Mouse (Mus musculus): Measurements from ENCODE around the gene Ptger1. TPM values are rescaled to one million over a fixed set of nuclear protein-coding genes. Genes with fewer than 3 reads are reported as not detected.

Gene Ptger1
- polyA plus RNA-seq, 1 experiment = 0.78 TPM

DNA sequence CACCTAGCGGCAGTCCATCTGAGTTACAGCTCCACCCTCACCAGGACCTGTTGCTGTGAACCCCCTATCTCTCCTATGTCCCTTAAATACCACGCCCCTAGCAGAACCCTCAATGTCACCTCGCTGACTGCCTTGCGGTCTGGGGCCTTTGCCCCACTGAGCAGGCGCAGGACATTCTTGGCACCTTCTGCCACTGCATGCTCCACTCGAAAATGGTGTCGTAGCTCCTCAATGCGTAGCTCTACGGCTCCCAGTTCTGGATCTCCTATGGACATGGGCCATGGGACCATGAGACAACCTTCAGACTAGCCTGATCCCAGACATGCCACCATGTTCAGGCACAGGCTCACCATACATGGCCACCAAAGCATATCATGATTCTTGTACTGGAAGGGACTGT lies 18.0 kb downstream of the Ptger1 start:
- H3K79me2 ChIP-seq (ENCODE audit: control insufficient read depth, insufficient read depth) = no peaks in the 10 kb centered on the region
- no peaks in the 10 kb centered on the region for H3K27me3 ChIP-seq (ENCODE audit: control insufficient read depth, insufficient read depth, insufficient read length)
- no peak overlapping the region for H3ac ChIP-seq (ENCODE audit: control insufficient read depth, insufficient read length)
- H3K36me3 ChIP-seq (ENCODE audit: control insufficient read depth, insufficient read depth) = peaks cover 6% of the 10 kb centered on the region
- H3K4me3 ChIP-seq = no peak overlapping the region
- TF ChIP-seq POLR2AphosphoS2 (IDR thresholded peaks at IDR 0.05; ENCODE audit: insufficient read length, low read depth) (no peak), TCF3 (IDR thresholded peaks at IDR 0.05; ENCODE audit: insufficient read length, low read depth) (no peak), MYOG (IDR thresholded peaks at IDR 0.05; ENCODE audit: control insufficient read depth in 1 of 3, insufficient read depth in 1 of 3, insufficient read length in 2 of 3, low read depth in 2 of 3) (no peak), POLR2A (IDR thresholded peaks at IDR 0.05; ENCODE audit: insufficient read length, low read depth) (no peak), USF1 (IDR thresholded peaks at IDR 0.05; ENCODE audit: low read depth) (no peak), CEBPB (IDR thresholded peaks at IDR 0.05; ENCODE audit: insufficient read depth, poor library complexity, severe bottlenecking) (no peak)
- no peak overlapping the region for H3K4me2 ChIP-seq (ENCODE audit: low read depth)

DNA sequence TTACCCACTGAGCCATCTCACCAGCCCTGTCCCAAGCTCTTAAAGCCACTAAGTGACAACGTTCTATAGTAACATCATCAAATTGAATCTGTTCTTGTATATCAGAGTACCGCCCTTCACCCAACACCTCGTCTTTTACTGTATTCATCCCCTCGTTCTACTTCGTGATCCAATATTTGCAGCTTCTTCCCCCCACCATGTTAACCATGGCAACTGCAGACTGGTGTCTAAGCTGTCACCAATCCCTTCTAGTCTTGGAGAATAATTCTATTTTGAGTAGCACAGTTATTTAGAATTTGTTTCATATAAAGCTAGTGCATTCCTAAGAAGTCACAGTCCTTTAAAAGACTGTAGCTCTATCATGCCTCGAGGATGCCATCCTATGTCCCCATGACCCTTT lies 22.8 kb downstream of the Ptger1 start:
- no peak overlapping the region for H3K4me3 ChIP-seq
- TF ChIP-seq MYOD1 (IDR thresholded peaks at IDR 0.05; ENCODE audit: control insufficient read depth in 1 of 3, insufficient read length in 2 of 3, low read depth in 2 of 3) (no peak), USF1 (IDR thresholded peaks at IDR 0.05; ENCODE audit: low read depth) (no peak), POLR2A (IDR thresholded peaks at IDR 0.05; ENCODE audit: insufficient read length, low read depth) (no peak), TCF3 (IDR thresholded peaks at IDR 0.05; ENCODE audit: insufficient read length, low read depth) (no peak), REST (IDR thresholded peaks at IDR 0.05; ENCODE audit: insufficient read depth, insufficient read length) (no peak), E2F4 (IDR thresholded peaks at IDR 0.05; ENCODE audit: insufficient read depth) (no peak), SRF (IDR thresholded peaks at IDR 0.05; ENCODE audit: control insufficient read depth, insufficient read length, low read depth) (no peak), MAX (IDR thresholded peaks at IDR 0.05; ENCODE audit: low read depth) (no peak)
- no peaks in the 10 kb centered on the region for H3K79me2 ChIP-seq (ENCODE audit: control insufficient read depth, insufficient read depth)
- no peak overlapping the region for H3ac ChIP-seq (ENCODE audit: control insufficient read depth, insufficient read length)
- H3K4me2 ChIP-seq (ENCODE audit: low read depth) = no peak overlapping the region
- H3K27me3 ChIP-seq (ENCODE audit: control insufficient read depth, insufficient read depth, insufficient read length) = no peaks in the 10 kb centered on the region
- H3K36me3 ChIP-seq (ENCODE audit: control insufficient read depth, insufficient read depth) = peaks cover 14% of the 10 kb centered on the region

DNA sequence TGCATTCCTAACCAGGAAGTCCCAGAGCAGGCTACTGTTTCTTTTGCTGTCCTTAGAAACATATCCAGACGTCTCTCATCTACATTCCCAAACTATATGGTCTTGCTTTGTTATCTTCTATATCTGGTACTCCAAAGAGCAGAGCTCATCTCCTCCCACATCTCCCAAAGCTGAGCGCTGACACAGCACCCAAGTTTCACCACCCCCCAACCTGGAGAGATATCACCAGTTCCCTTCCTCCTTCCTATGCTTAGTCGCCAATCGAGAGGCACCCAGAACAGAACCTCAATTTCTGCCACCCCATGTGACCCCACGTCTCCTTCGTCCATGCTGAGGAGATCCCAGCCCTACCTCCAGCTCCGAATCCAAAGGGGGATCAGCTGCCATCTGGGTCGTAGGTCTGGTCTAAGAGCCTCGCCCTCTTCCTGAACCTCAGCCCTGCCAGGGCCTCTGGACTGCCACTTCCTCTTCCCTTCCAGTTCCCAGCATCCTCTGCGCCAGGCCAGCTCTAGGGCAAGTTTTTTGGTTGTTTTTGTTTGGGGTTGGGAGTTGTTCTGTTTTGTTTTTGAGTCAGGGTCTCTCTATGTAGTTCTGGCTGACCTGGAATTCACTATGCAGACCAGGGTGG lies 27.2 kb downstream of the Ptger1 start:
- no peaks in the 10 kb centered on the region for H3K79me2 ChIP-seq (ENCODE audit: control insufficient read depth, insufficient read depth)
- no peaks in the 10 kb centered on the region for H3K27me3 ChIP-seq (ENCODE audit: control insufficient read depth, insufficient read depth, insufficient read length)
- no peak overlapping the region for H3ac ChIP-seq (ENCODE audit: control insufficient read depth, insufficient read length)
- H3K4me3 ChIP-seq = no peak overlapping the region
- peaks cover 14% of the 10 kb centered on the region for H3K36me3 ChIP-seq (ENCODE audit: control insufficient read depth, insufficient read depth)
- no peak overlapping the region for H3K4me2 ChIP-seq (ENCODE audit: low read depth)
- TF ChIP-seq POLR2AphosphoS2 (IDR thresholded peaks at IDR 0.05; ENCODE audit: insufficient read length, low read depth) (no peak), SRF (IDR thresholded peaks at IDR 0.05; ENCODE audit: control insufficient read depth, insufficient read length, low read depth) (no peak), MYOD1 (IDR thresholded peaks at IDR 0.05; ENCODE audit: control insufficient read depth in 1 of 3, insufficient read length in 2 of 3, low read depth in 2 of 3) (no peak), TCF3 (IDR thresholded peaks at IDR 0.05; ENCODE audit: insufficient read length, low read depth) (no peak), CEBPB (IDR thresholded peaks at IDR 0.05; ENCODE audit: insufficient read depth, poor library complexity, severe bottlenecking) (no peak), TCF12 (IDR thresholded peaks at IDR 0.05; ENCODE audit: insufficient read depth, poor library complexity, severe bottlenecking) (no peak), MYOG (IDR thresholded peaks at IDR 0.05; ENCODE audit: control insufficient read depth in 1 of 3, insufficient read depth in 1 of 3, insufficient read length in 2 of 3, low read depth in 2 of 3) (no peak)

DNA sequence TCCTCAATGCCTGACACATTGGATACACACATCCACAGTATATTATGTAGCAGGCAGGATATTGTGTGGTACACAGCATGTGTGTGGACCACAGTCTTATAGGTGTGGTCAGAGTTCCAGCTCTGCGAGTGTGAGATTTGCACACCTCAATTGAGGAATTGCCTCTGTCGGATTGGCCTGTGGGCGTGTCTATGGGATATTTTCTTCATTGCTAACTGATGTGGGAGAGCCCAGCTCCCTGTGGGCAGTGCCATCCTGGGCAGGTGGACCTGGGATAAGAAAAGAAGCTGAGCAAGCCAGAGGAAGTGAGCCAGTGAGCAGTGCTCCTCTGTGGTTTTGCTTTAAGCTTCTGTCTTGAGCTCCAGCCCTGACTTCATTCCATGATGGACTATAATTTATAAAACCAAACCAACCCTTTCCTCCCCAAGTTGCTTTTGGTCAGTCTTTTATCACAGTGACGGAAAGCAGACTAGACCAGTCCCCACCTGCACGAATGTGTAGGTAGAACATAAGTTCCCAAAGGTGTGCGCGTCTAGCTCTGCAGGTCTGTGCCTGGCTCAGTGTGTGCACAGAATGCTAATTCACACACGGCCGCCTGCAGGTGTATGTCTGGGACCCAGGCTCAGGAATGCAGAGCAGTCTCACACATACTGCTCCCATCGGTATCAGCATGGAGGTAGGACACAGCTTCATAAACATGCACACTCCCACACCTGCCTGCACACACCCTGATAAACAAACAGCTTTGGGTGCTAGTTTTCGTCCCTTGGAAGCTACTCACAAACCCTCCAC lies 28.1 kb downstream of the Ptger1 start:
- Histone ChIP-seq H3K4me3 (no peak overlapping the region), H3K27me3 (ENCODE audit: control insufficient read depth, insufficient read depth, insufficient read length) (no peaks in the 10 kb centered on the region), H3K4me2 (ENCODE audit: low read depth) (no peak overlapping the region), H3K79me2 (ENCODE audit: control insufficient read depth, insufficient read depth) (no peaks in the 10 kb centered on the region), H3ac (ENCODE audit: control insufficient read depth, insufficient read length) (no peak overlapping the region), H3K36me3 (ENCODE audit: control insufficient read depth, insufficient read depth) (peaks cover 14% of the 10 kb centered on the region)
- TF ChIP-seq POLR2AphosphoS2 (IDR thresholded peaks at IDR 0.05; ENCODE audit: insufficient read length, low read depth) (no peak), E2F4 (IDR thresholded peaks at IDR 0.05; ENCODE audit: insufficient read depth) (no peak), MAX (IDR thresholded peaks at IDR 0.05; ENCODE audit: low read depth) (no peak), REST (IDR thresholded peaks at IDR 0.05; ENCODE audit: insufficient read depth, insufficient read length) (no peak), TCF3 (IDR thresholded peaks at IDR 0.05; ENCODE audit: insufficient read length, low read depth) (no peak), USF1 (IDR thresholded peaks at IDR 0.05; ENCODE audit: low read depth) (no peak), MYOG (IDR thresholded peaks at IDR 0.05; ENCODE audit: control insufficient read depth in 1 of 3, insufficient read depth in 1 of 3, insufficient read length in 2 of 3, low read depth in 2 of 3) (no peak), POLR2A (IDR thresholded peaks at IDR 0.05; ENCODE audit: insufficient read length, low read depth) (no peak), SRF (IDR thresholded peaks at IDR 0.05; ENCODE audit: control insufficient read depth, insufficient read length, low read depth) (no peak), TCF12 (IDR thresholded peaks at IDR 0.05; ENCODE audit: insufficient read depth, poor library complexity, severe bottlenecking) (no peak), MYOD1 (IDR thresholded peaks at IDR 0.05; ENCODE audit: control insufficient read depth in 1 of 3, insufficient read length in 2 of 3, low read depth in 2 of 3) (no peak), CEBPB (IDR thresholded peaks at IDR 0.05; ENCODE audit: insufficient read depth, poor library complexity, severe bottlenecking) (no peak)

Measured in myocyte (in vitro differentiated cells).